Mouse (Mus musculus) neural tube, embryonic 11.5 days (tissue): ENCODE results near the gene Gm2056. TPM values are rescaled to one million over a fixed set of nuclear protein-coding genes. Genes with fewer than 3 reads are reported as not detected.
"Not testable (repeated sequence)": the region's sequence is repeated elsewhere in the genome, so short reads cannot be mapped to it uniquely, and the experiment has no call there.

Experiments used
- ATAC-seq: fragments of 200-750 bp; cut with Nextera tagmentation; 2 replicates; pipeline ENCODE4 v1.8.0; 2017; ENCODE audit warnings: moderate number of reproducible peaks, mild to moderate bottlenecking, moderate TSS enrichment, moderate library complexity; ENCODE audit not compliant: insufficient read depth, low FRiP score, low TSS enrichment
- DNase-seq: peaks from one replicate; pipeline ENCODE4 v3.0.0-alpha.2; 2015; ENCODE audit warnings: low spot score
- H3K27ac ChIP-seq: fragments of 300-500 bp; sonication (generic); 2 replicates; pipeline ENCODE4 v1.5.1; 2014; ENCODE audit warnings: low read depth, mild to moderate bottlenecking, low read length
- H3K27me3 ChIP-seq: fragments of 300-500 bp; sonication (generic); 2 replicates; pipeline ENCODE4 v1.6.1; 2014; ENCODE audit warnings: mild to moderate bottlenecking, low read length, mixed read lengths; ENCODE audit not compliant: control insufficient read depth, insufficient read depth
- H3K36me3 ChIP-seq: fragments of 300-500 bp; sonication (generic); 2 replicates; pipeline ENCODE4 v1.6.1; 2014; ENCODE audit warnings: mild to moderate bottlenecking, low read length, moderate library complexity, mixed read lengths; ENCODE audit not compliant: control insufficient read depth, insufficient read depth
- H3K4me1 ChIP-seq: fragments of 300-500 bp; sonication (generic); 2 replicates; pipeline ENCODE4 v1.6.1; 2014; ENCODE audit warnings: low read length, mixed read lengths; ENCODE audit not compliant: control insufficient read depth, insufficient read depth
- H3K4me2 ChIP-seq: fragments of 300-500 bp; sonication (generic); 2 replicates; pipeline ENCODE4 v1.6.1; 2014; ENCODE audit warnings: low read depth, mild to moderate bottlenecking, moderate library complexity
- H3K4me3 ChIP-seq: fragments of 300-500 bp; sonication (generic); 2 replicates; pipeline ENCODE4 v1.5.1; 2014; ENCODE audit warnings: low read depth, low read length
- H3K9ac ChIP-seq: fragments of 300-500 bp; sonication (generic); 2 replicates; pipeline ENCODE4 v1.6.1; 2014; ENCODE audit warnings: mild to moderate bottlenecking, low read length
- H3K9me3 ChIP-seq: fragments of 300-500 bp; sonication (generic); 2 replicates; pipeline ENCODE4 v1.6.1; 2016; ENCODE audit warnings: low read length; ENCODE audit not compliant: control insufficient read depth
- WGBS: fragments of 180-500 bp; shearing (Covaris S2); extraction: QIAGEN DNeasy Blood & Tissue Kit; methylation state at CpG from one replicate; pipeline ENCODE4 v1.1.7; 2014; 5-methylcytosine and 5-hydroxymethylcytosine counted together
- polyA plus RNA-seq: library from polyadenylated mRNA; unstranded; fragments of >200 nt; fragmentation: Nextera tagmentation; extraction: Ambion mirVana; gene quantifications from 2 replicates; pipeline ENCODE4 v1.2.1, GENCODE M21; 2014

Gm2056 gene
- polyA plus RNA-seq, result not detected in 2 replicates

- WGBS, result 89% methylated on average over 1 of the region's 1 CpGs
- H3K9ac ChIP-seq, DNase-seq, H3K4me2 ChIP-seq, H3K4me1 ChIP-seq, H3K4me3 ChIP-seq, H3K27ac ChIP-seq, ATAC-seq, H3K27me3 ChIP-seq, H3K36me3 ChIP-seq, H3K9me3 ChIP-seq: not testable (repeated sequence)
Observed at GRCm38 (mm10) chr12:88026704-88027103, at the start of gene Gm2056. Gene Gm2056, plus strand, starts transcription at chr12:88027004.

GRCm38 (mm10) chr12:87984000-87984399 is 42.8 kb upstream of the Gm2056 start:
- not testable (repeated sequence) for H3K4me3 ChIP-seq, ATAC-seq, H3K9ac ChIP-seq, H3K27me3 ChIP-seq, H3K4me2 ChIP-seq, H3K27ac ChIP-seq, DNase-seq, H3K9me3 ChIP-seq, H3K4me1 ChIP-seq, H3K36me3 ChIP-seq

GRCm38 (mm10) chr12:88004118-88004517 is 22.7 kb upstream of the Gm2056 start:
- not testable (repeated sequence) for H3K36me3 ChIP-seq, H3K9me3 ChIP-seq, DNase-seq, H3K27me3 ChIP-seq, H3K4me1 ChIP-seq, H3K4me3 ChIP-seq, ATAC-seq, H3K9ac ChIP-seq, H3K27ac ChIP-seq, H3K4me2 ChIP-seq
- 75% methylated on average over 3 of the region's 3 CpGs for WGBS

GRCm38 (mm10) chr12:88011548-88011947 is 15.3 kb upstream of the Gm2056 start, which contains the start of gene Gm2075:
Gene Gm2075, plus strand, starts transcription at chr12:88011848.
- not testable (repeated sequence) for H3K36me3 ChIP-seq, H3K9ac ChIP-seq, H3K4me3 ChIP-seq, ATAC-seq, H3K27me3 ChIP-seq, H3K4me2 ChIP-seq, H3K9me3 ChIP-seq, H3K27ac ChIP-seq, DNase-seq, H3K4me1 ChIP-seq
- no CpG with 5 or more reads among the region's 1 CpGs for WGBS

- H3K27me3 ChIP-seq, H3K4me1 ChIP-seq, H3K4me3 ChIP-seq, DNase-seq, H3K4me2 ChIP-seq, H3K9me3 ChIP-seq, H3K27ac ChIP-seq, H3K9ac ChIP-seq, H3K36me3 ChIP-seq, ATAC-seq: not testable (repeated sequence)
- WGBS, result 69% methylated on average over 1 of the region's 2 CpGs
Observed at GRCm38 (mm10) chr12:88018671-88019070, 8.1 kb upstream of the Gm2056 start, which contains the start of gene Gm6803. Gene Gm6803, minus strand, starts transcription at chr12:88018771.

- H3K27me3 ChIP-seq, ATAC-seq, H3K9me3 ChIP-seq, H3K36me3 ChIP-seq, DNase-seq, H3K4me3 ChIP-seq, H3K4me1 ChIP-seq, H3K27ac ChIP-seq, H3K9ac ChIP-seq, H3K4me2 ChIP-seq: not testable (repeated sequence)
- 95% methylated on average over 5 of the region's 5 CpGs for WGBS
Observed at GRCm38 (mm10) chr12:88032250-88032649, 5.4 kb downstream of the Gm2056 start.

GRCm38 (mm10) chr12:88039062-88039461 is 12.3 kb downstream of the Gm2056 start:
- H3K4me3 ChIP-seq, H3K27ac ChIP-seq, ATAC-seq, H3K9me3 ChIP-seq, H3K9ac ChIP-seq, H3K4me2 ChIP-seq, H3K4me1 ChIP-seq, H3K27me3 ChIP-seq, DNase-seq, H3K36me3 ChIP-seq: not testable (repeated sequence)

- H3K27me3 ChIP-seq, H3K9ac ChIP-seq, H3K9me3 ChIP-seq, H3K4me1 ChIP-seq, ATAC-seq, H3K4me2 ChIP-seq, H3K36me3 ChIP-seq, H3K27ac ChIP-seq, H3K4me3 ChIP-seq, DNase-seq: not testable (repeated sequence)
- WGBS, result 91% methylated on average over 1 of the region's 1 CpGs
Observed at GRCm38 (mm10) chr12:88039703-88040102, 12.9 kb downstream of the Gm2056 start.

- not testable (repeated sequence) for H3K4me3 ChIP-seq, H3K36me3 ChIP-seq, ATAC-seq, H3K9me3 ChIP-seq, H3K4me2 ChIP-seq, H3K27ac ChIP-seq, H3K9ac ChIP-seq, H3K4me1 ChIP-seq, H3K27me3 ChIP-seq, DNase-seq
- WGBS, result 76% methylated on average over 1 of the region's 1 CpGs
Observed at GRCm38 (mm10) chr12:88045226-88045625, 18.4 kb downstream of the Gm2056 start.
